Mouse (Mus musculus) adrenal gland, postnatal 0 days (tissue): Measurements from ENCODE around the gene Wdhd1. TPM values are rescaled to one million over a fixed set of nuclear protein-coding genes. Genes with fewer than 3 reads are reported as not detected.

Experiments used
- polyA plus RNA-seq: library from polyadenylated mRNA; unstranded; fragments of >200 nt; fragmentation: Nextera tagmentation; extraction: Ambion mirVana; gene quantifications from 2 replicates; pipeline ENCODE4 v1.2.1, GENCODE M21; 2015

The Wdhd1 gene
- polyA plus RNA-seq = 6.5 and 9.0 TPM in 2 replicates

GRCm38 (mm10) chr14:47276637-47277393 lies at the start of gene Wdhd1, which contains the start of gene Socs4:
Wdhd1 (minus strand) TSS chr14:47276857.
Socs4 (plus strand) TSS chr14:47276931.

GRCm38 (mm10) chr14:47297785-47298407 lies 21.2 kb upstream of the Wdhd1 start, which contains the start of gene Mapk1ip1l:
Mapk1ip1l (plus strand) TSS chr14:47298266.

Other genes starting within 250 kb of the Wdhd1 start
- 61.2 and 62.9 TPM in 2 replicates for gene Gch1, start 87.4 kb downstream of the Wdhd1 start, polyA plus RNA-seq
- 3.5 and 3.7 TPM in 2 replicates for gene Socs4, start 74 bp upstream of the Wdhd1 start, polyA plus RNA-seq
- 17.3 and 21.9 TPM in 2 replicates for gene Mapk1ip1l, start 21.4 kb upstream of the Wdhd1 start, polyA plus RNA-seq
- 46.9 and 48.3 TPM in 2 replicates for gene Lgals3, start 90.9 kb upstream of the Wdhd1 start, polyA plus RNA-seq
- 10.0 and 12.0 TPM in 2 replicates for gene Dlgap5, start 141.6 kb upstream of the Wdhd1 start, polyA plus RNA-seq
- gene Fbxo34, start 173.6 kb upstream of the Wdhd1 start, polyA plus RNA-seq = 15.1 and 18.3 TPM in 2 replicates